Mouse (Mus musculus) heart, embryonic 11.5 days (tissue): ENCODE measurements around the gene Ankrd50. TPM values are rescaled to one million over a fixed set of nuclear protein-coding genes. Genes with fewer than 3 reads are reported as not detected.

ENCODE experiments used
- ATAC-seq: fragments of 200-750 bp; cut with Nextera tagmentation; replicated peaks from 2 replicates; pipeline ENCODE4 v1.8.0; 2017; ENCODE audit warnings: moderate library complexity; ENCODE audit not compliant: insufficient number of reproducible peaks, low FRiP score, low TSS enrichment
- H3K27ac ChIP-seq: fragments of 300-500 bp; sonication (generic); 2 replicates; pipeline ENCODE4 v1.5.1; 2014; ENCODE audit warnings: mild to moderate bottlenecking, low read depth, low read length
- H3K27me3 ChIP-seq: fragments of 300-500 bp; sonication (generic); 2 replicates; pipeline ENCODE4 v1.6.1; 2014; ENCODE audit warnings: mild to moderate bottlenecking, low read length, mixed read lengths; ENCODE audit not compliant: control insufficient read depth, insufficient read depth
- H3K36me3 ChIP-seq: fragments of 300-500 bp; sonication (generic); 2 replicates; pipeline ENCODE4 v1.6.1; 2014; ENCODE audit warnings: mild to moderate bottlenecking, low read length, moderate library complexity, mixed read lengths; ENCODE audit not compliant: control insufficient read depth, insufficient read depth
- H3K4me1 ChIP-seq: fragments of 300-500 bp; sonication (generic); 2 replicates; pipeline ENCODE4 v1.6.1; 2014; ENCODE audit warnings: low read length; ENCODE audit not compliant: control insufficient read depth, insufficient read depth
- H3K4me2 ChIP-seq: fragments of 300-500 bp; sonication (generic); 2 replicates; pipeline ENCODE4 v1.6.1; 2014; ENCODE audit warnings: mild to moderate bottlenecking, moderate library complexity
- H3K4me3 ChIP-seq: fragments of 300-500 bp; sonication (generic); 2 replicates; pipeline ENCODE4 v1.5.1; 2014; ENCODE audit warnings: low read depth, low read length
- H3K9ac ChIP-seq: fragments of 300-500 bp; sonication (generic); 2 replicates; pipeline ENCODE4 v1.6.1; 2014; ENCODE audit warnings: mild to moderate bottlenecking, low read depth, low read length, moderate library complexity
- H3K9me3 ChIP-seq: fragments of 300-500 bp; sonication (generic); replicated peaks from 2 replicates; pipeline ENCODE4 v1.6.1; 2016; ENCODE audit warnings: low read length; ENCODE audit not compliant: control insufficient read depth
- WGBS: fragments of 180-500 bp; shearing (Covaris S2); extraction: QIAGEN DNeasy Blood & Tissue Kit; methylation state at CpG from one replicate; pipeline ENCODE4 v1.1.7; 2014; ENCODE audit not compliant: insufficient replicate concordance; 5-methylcytosine and 5-hydroxymethylcytosine counted together
- polyA plus RNA-seq: library from polyadenylated mRNA; unstranded; fragments of >200 nt; fragmentation: Nextera tagmentation; extraction: Ambion mirVana; gene quantifications from 2 replicates; pipeline ENCODE4 v1.2.1, GENCODE M21; 2014

The Ankrd50 gene
- polyA plus RNA-seq, 1 experiment from 2014 or later: 17.3 TPM

DNA sequence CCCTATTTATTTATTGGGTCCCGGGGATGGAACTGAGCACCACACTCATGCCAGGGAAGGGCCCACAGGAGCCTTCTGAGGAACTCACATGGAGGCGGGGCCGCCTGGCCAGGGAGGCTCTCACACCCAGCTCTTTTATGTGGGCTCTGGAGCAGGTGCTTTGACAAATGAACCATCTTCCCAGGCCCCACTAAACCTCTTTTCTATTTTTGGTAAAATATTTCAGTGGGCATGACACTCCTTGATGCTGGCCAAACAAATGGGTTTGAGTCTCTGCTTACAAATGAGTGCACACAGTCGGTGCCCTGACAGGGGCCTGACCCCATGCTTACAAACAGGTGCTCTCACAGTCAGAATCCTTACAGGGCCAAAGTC, 24.4 kb downstream of the Ankrd50 start:
- peaks cover 26% of the 10 kb centered on the region for H3K36me3 ChIP-seq
- WGBS: 77% methylated on average over 4 of the region's 4 CpGs
- no peak for ATAC-seq

GRCm38 (mm10) chr3:38459507-38460249, 25.0 kb downstream of the Ankrd50 start:
- Histone ChIP-seq H3K27ac (no peak overlapping the region), H3K27me3 (no peaks in the 10 kb centered on the region), H3K4me1 (no peaks in the 10 kb centered on the region), H3K9ac (no peak overlapping the region), H3K4me3 (no peak overlapping the region), H3K4me2 (no peak overlapping the region), H3K9me3 (no peaks in the 10 kb centered on the region), H3K36me3 (peaks cover 30% of the 10 kb centered on the region)
- WGBS: 74% methylated on average over 5 of the region's 5 CpGs
- no peak for ATAC-seq

More for the DNA sequence above, 24.4 kb downstream of the Ankrd50 start:
- H3K4me2 ChIP-seq: no peak overlapping the region
- no peak overlapping the region for H3K9ac ChIP-seq
- H3K27ac ChIP-seq: no peak overlapping the region
- H3K9me3 ChIP-seq: no peaks in the 10 kb centered on the region
- H3K4me3 ChIP-seq: no peak overlapping the region
- no peaks in the 10 kb centered on the region for H3K27me3 ChIP-seq
- H3K4me1 ChIP-seq: no peaks in the 10 kb centered on the region

- Histone ChIP-seq H3K4me1 (no peaks in the 10 kb centered on the region), H3K9ac (no peak overlapping the region), H3K4me3 (no peak overlapping the region), H3K36me3 (peaks cover 40% of the 10 kb centered on the region), H3K9me3 (no peaks in the 10 kb centered on the region), H3K4me2 (no peak overlapping the region), H3K27me3 (no peaks in the 10 kb centered on the region), H3K27ac (no peak overlapping the region)
- ATAC-seq: no peak
- 94% methylated on average over 14 of the region's 14 CpGs for WGBS
Measured at GRCm38 (mm10) chr3:38457041-38457440, 27.6 kb downstream of the Ankrd50 start.

DNA sequence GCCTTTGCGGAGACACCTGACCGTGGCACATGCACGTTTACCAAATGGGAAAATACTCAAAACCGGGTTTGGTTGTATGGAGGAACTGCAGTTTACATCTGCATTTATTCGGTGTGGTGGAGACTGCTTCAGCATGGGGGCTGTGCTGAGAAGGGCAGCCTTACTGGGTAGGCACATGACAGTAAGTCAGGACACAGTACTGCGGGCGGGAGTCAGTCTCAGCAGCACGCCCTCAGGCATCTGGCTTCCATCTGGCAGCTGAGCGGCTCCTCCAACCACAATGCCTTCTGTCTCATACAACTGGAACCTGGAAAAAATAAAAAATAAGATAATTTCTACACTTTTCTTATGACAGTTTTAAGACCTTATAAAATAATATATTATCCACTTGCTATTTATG, 32.4 kb downstream of the Ankrd50 start:
- Histone ChIP-seq H3K9me3 (no peaks in the 10 kb centered on the region), H3K27me3 (no peaks in the 10 kb centered on the region), H3K4me3 (no peak overlapping the region), H3K4me2 (no peak overlapping the region), H3K27ac (no peak overlapping the region), H3K9ac (no peak overlapping the region), H3K4me1 (peaks cover 3% of the 10 kb centered on the region; the same call in 1 of the 2 replicates), H3K36me3 (peaks cover 50% of the 10 kb centered on the region)
- 83% methylated on average over 9 of the region's 9 CpGs for WGBS
- no peak for ATAC-seq

GRCm38 (mm10) chr3:38446586-38446985, 38.1 kb downstream of the Ankrd50 start:
- no peaks in the 10 kb centered on the region for H3K9me3 ChIP-seq
- H3K4me2 ChIP-seq: no peak overlapping the region
- H3K9ac ChIP-seq: no peak overlapping the region
- H3K4me1 ChIP-seq: peaks cover 6% of the 10 kb centered on the region; the same call in 1 of the 2 replicates
- H3K4me3 ChIP-seq: no peak overlapping the region
- H3K27me3 ChIP-seq: no peaks in the 10 kb centered on the region
- peaks cover 10% of the 10 kb centered on the region for H3K36me3 ChIP-seq
- 80% methylated on average over 9 of the region's 9 CpGs for WGBS
- H3K27ac ChIP-seq: no peak overlapping the region
- ATAC-seq: no peak

DNA sequence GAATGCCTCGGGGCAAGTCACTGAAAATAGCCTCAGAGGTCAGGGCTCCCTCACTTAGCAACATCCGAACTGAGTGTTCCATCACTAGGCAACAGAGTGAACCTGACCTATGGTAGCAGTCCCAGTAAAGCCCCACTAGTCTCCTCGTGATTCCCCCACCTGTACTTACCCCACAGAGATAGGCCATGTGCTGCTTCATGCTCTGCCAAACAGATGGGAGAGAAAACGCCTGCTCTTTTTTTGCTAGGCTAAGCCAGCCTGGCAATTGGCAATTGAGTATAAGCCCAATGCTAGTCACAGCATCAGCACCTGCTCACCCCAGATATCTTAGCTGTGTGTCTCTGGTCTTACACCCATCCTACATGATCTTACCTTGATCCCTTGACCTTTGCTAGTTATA, 40.8 kb downstream of the Ankrd50 start:
- no peaks in the 10 kb centered on the region for H3K27me3 ChIP-seq
- 0 out of 2 replicates have a peak, but pooled peaks cover 3% of the 10 kb centered on the region for H3K4me1 ChIP-seq
- no peak overlapping the region for H3K4me3 ChIP-seq
- ATAC-seq: no peak
- H3K27ac ChIP-seq: no peak overlapping the region
- peaks cover 3% of the 10 kb centered on the region for H3K36me3 ChIP-seq
- no peak overlapping the region for H3K9ac ChIP-seq
- no peak overlapping the region for H3K4me2 ChIP-seq
- no peaks in the 10 kb centered on the region for H3K9me3 ChIP-seq
- 48% methylated on average over 4 of the region's 4 CpGs for WGBS

- 74% methylated on average over 7 of the region's 7 CpGs for WGBS
- H3K4me2 ChIP-seq: no peak overlapping the region
- H3K4me3 ChIP-seq: no peak overlapping the region
- no peak overlapping the region for H3K9ac ChIP-seq
- no peaks in the 10 kb centered on the region for H3K27me3 ChIP-seq
- no peak overlapping the region for H3K27ac ChIP-seq
- no peaks in the 10 kb centered on the region for H3K36me3 ChIP-seq
- no peak for ATAC-seq
- no peaks in the 10 kb centered on the region for H3K9me3 ChIP-seq
- 0 out of 2 replicates have a peak, but pooled peaks cover 3% of the 10 kb centered on the region for H3K4me1 ChIP-seq
Measured at GRCm38 (mm10) chr3:38440564-38440991, 44.1 kb downstream of the Ankrd50 start.

DNA sequence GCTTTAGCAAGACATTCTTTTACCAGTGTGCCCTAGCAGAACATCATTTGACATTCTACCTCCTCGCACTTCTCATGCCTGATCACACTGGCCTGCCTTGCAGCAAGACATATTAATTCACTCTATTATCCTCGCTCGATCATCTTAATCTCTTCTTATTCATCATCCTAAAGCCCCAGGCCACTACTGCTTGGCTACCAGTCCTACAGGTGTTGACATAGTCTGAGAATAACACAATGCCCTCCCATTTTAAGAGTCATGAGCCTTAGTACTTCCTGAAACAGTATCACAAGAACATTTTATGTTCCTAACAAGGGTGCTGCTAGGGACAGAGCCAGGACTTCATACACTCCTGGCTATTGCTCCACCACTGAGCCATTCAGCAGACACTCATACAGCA, 48.0 kb downstream of the Ankrd50 start:
- 89% methylated on average over 3 of the region's 3 CpGs for WGBS

DNA sequence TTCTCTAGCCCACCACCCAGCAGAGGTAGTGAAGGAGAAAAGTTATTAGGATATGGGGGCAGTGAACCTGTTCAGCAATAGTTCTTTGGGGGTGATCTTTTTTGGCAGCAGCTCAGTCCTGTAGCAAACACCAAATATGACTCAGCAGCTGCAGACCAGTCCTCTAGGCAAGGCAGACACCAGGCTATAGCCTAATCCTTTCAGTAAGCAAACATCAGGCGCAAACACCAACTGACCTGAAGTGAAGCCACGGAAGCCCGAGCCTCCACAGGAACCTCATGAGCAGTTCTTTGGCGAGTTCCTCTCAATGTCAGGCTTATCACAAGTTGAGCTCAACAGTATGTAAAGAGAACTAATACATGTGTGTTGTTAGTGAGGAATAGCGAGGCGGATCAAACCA, 48.8 kb downstream of the Ankrd50 start:
- Histone ChIP-seq H3K36me3 (no peaks in the 10 kb centered on the region), H3K9me3 (no peaks in the 10 kb centered on the region), H3K4me2 (no peak overlapping the region), H3K4me1 (peaks cover 3% of the 10 kb centered on the region; the same call in 1 of the 2 replicates), H3K9ac (no peak overlapping the region), H3K4me3 (no peak overlapping the region), H3K27ac (no peak overlapping the region), H3K27me3 (no peaks in the 10 kb centered on the region)
- no peak for ATAC-seq
- 77% methylated on average over 6 of the region's 6 CpGs for WGBS

More for the DNA sequence above, 48.0 kb downstream of the Ankrd50 start:
- Histone ChIP-seq H3K4me3 (no peak overlapping the region), H3K27me3 (no peaks in the 10 kb centered on the region), H3K27ac (no peak overlapping the region), H3K36me3 (no peaks in the 10 kb centered on the region), H3K9me3 (no peaks in the 10 kb centered on the region), H3K9ac (no peak overlapping the region), H3K4me2 (no peak overlapping the region), H3K4me1 (peaks cover 3% of the 10 kb centered on the region; the same call in 1 of the 2 replicates)
- ATAC-seq: no peak
